Mouse (Mus musculus) midbrain, embryonic 16.5 days (tissue): ENCODE measurements around the gene Sgms1. TPM values are rescaled to one million over a fixed set of nuclear protein-coding genes. Genes with fewer than 3 reads are reported as not detected.

Experiments
- ATAC-seq: fragments of 200-750 bp; cut with Nextera tagmentation; 2 replicates; pipeline ENCODE4 v1.8.0; 2017; ENCODE audit warnings: moderate TSS enrichment
- H3K27ac ChIP-seq: fragments of 300-500 bp; sonication (generic); 2 replicates; pipeline ENCODE4 v1.5.1; 2014; ENCODE audit warnings: mild to moderate bottlenecking, low read length, mixed read lengths
- H3K27me3 ChIP-seq: fragments of 300-500 bp; sonication (generic); 2 replicates; pipeline ENCODE4 v1.6.1; 2014; ENCODE audit warnings: low read depth, low read length, mixed read lengths; ENCODE audit not compliant: control insufficient read depth, insufficient read depth
- H3K36me3 ChIP-seq: fragments of 300-500 bp; sonication (generic); 2 replicates; pipeline ENCODE4 v1.6.1; 2014; ENCODE audit warnings: mild to moderate bottlenecking, low read length, moderate library complexity, mixed read lengths; ENCODE audit not compliant: control insufficient read depth, insufficient read depth
- H3K4me1 ChIP-seq: fragments of 300-500 bp; sonication (generic); 2 replicates; pipeline ENCODE4 v1.6.1; 2014; ENCODE audit warnings: mild to moderate bottlenecking, low read length, mixed read lengths; ENCODE audit not compliant: control insufficient read depth, insufficient read depth
- H3K4me2 ChIP-seq: fragments of 300-500 bp; sonication (generic); 2 replicates; pipeline ENCODE4 v1.6.1; 2014; ENCODE audit warnings: mild to moderate bottlenecking, low read length, mixed read lengths
- H3K4me3 ChIP-seq: fragments of 300-500 bp; sonication (generic); 2 replicates; pipeline ENCODE4 v1.5.1; 2014; ENCODE audit warnings: low read depth, mild to moderate bottlenecking, low read length, moderate library complexity, mixed read lengths
- H3K9ac ChIP-seq: fragments of 300-500 bp; sonication (generic); 2 replicates; pipeline ENCODE4 v1.6.1; 2014; ENCODE audit warnings: low read depth, low read length, mixed read lengths
- H3K9me3 ChIP-seq: fragments of 300-500 bp; sonication (generic); replicated peaks from 2 replicates; pipeline ENCODE4 v1.6.1; 2014; ENCODE audit warnings: mild to moderate bottlenecking, low read length, mixed read lengths; ENCODE audit not compliant: control insufficient read depth, poor library complexity, severe bottlenecking
- WGBS: fragments of 180-500 bp; shearing (Covaris S2); extraction: QIAGEN DNeasy Blood & Tissue Kit; methylation state at CpG from one replicate; pipeline ENCODE4 v1.1.7; 2014; 5-methylcytosine and 5-hydroxymethylcytosine counted together
- polyA plus RNA-seq: library from polyadenylated mRNA; unstranded; fragments of >200 nt; fragmentation: Nextera tagmentation; extraction: Ambion mirVana; gene quantifications from 2 replicates; pipeline ENCODE4 v1.2.1, GENCODE M21; 2015

Sgms1 gene
- polyA plus RNA-seq, 1 experiment from 2014 or later, result 20.2 TPM

DNA sequence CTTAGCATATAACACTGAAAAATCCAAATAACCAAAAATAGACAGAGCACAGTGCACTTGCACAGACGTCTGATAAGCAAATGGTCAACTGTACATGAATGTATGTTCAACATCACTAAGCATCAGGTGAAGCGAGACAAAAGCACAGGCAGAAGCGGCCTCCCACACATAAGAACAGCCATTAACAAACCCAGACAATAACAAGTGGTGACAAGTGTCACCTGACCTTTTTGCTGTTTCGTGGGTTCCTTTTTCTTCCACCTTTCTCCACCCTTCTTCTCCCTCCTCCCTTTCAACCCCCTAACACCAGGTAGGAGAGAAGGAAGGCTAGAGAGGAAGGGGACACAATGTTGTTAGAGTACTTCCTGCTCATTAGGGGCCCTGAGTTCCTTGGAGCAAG is 144.6 kb downstream of the Sgms1 start:
- no peaks in the 10 kb centered on the region for H3K27me3 ChIP-seq
- H3K4me2 ChIP-seq, result no peak overlapping the region
- H3K9ac ChIP-seq, result no peak overlapping the region
- H3K4me3 ChIP-seq, result no peak overlapping the region
- no peaks in the 10 kb centered on the region for H3K9me3 ChIP-seq
- H3K4me1 ChIP-seq, result no peaks in the 10 kb centered on the region
- H3K27ac ChIP-seq, result no peak overlapping the region
- ATAC-seq, result no peak
- 82% methylated on average over 4 of the region's 4 CpGs for WGBS
- H3K36me3 ChIP-seq, result no peaks in the 10 kb centered on the region

- ATAC-seq, result no peak
- no peak overlapping the region for H3K9ac ChIP-seq
- WGBS, result 93% methylated on average over 9 of the region's 9 CpGs
- H3K36me3 ChIP-seq, result no peaks in the 10 kb centered on the region
- no peak overlapping the region for H3K27ac ChIP-seq
- H3K4me1 ChIP-seq, result no peaks in the 10 kb centered on the region
- H3K4me3 ChIP-seq, result no peak overlapping the region
- H3K9me3 ChIP-seq, result no peaks in the 10 kb centered on the region
- H3K4me2 ChIP-seq, result no peak overlapping the region
- H3K27me3 ChIP-seq, result no peaks in the 10 kb centered on the region
Measured at GRCm38 (mm10) chr19:32243246-32243645, 146.3 kb downstream of the Sgms1 start.

DNA sequence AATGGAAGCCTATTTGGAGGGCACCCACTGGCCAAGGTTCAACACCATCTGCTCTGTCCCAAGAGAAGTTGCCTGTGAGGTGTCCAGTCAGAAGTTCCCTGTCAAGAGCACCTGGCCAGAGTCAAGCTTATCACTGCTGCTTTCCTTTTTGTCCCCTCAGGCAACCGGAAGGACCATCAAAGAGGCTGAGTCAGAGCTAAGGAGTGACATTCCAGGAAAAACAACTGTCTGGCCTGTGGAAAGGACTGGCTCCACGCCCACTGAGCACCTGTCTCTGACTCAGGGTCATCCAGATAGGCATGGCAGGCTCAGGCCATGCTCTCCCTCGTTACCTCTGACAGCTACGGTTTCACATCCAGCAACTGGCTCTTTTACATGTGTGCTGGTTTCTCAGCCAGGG is 147.4 kb downstream of the Sgms1 start:
- Histone ChIP-seq H3K9ac (no peak overlapping the region), H3K9me3 (no peaks in the 10 kb centered on the region), H3K4me1 (no peaks in the 10 kb centered on the region), H3K4me3 (no peak overlapping the region), H3K4me2 (no peak overlapping the region), H3K27me3 (no peaks in the 10 kb centered on the region), H3K27ac (no peak overlapping the region), H3K36me3 (no peaks in the 10 kb centered on the region)
- 85% methylated on average over 4 of the region's 4 CpGs for WGBS
- no peak for ATAC-seq

DNA sequence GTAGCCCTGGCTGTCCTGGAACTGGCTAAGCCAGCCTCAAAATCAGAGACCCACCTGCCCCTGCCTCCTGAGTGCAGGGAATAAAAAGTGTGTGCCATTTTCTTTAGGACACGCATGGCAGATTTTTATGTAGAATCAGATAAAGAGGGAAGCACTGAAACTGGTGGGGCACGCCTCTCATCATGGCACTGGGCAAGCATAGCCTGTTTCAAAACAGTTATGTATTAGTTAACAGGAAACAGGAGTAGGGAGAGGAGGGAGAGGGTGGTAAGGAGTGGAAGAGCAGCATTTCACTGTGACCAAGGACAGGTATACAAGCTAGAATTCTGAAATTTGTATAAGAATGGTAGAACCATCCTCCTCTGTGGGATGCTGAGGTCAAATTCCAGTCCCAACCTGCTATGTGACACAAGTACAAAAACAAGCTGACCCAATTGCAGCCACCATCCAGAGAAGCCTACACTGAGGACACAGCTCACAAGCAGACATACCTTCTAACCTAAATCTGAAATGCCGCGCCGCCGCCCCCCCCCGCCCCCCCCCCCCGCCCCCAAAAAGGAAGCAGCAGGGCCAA is 149.0 kb downstream of the Sgms1 start:
- Histone ChIP-seq H3K4me3 (no peak overlapping the region), H3K9ac (no peak overlapping the region), H3K4me1 (no peaks in the 10 kb centered on the region), H3K4me2 (no peak overlapping the region), H3K27ac (no peak overlapping the region), H3K36me3 (no peaks in the 10 kb centered on the region), H3K9me3 (no peaks in the 10 kb centered on the region), H3K27me3 (no peaks in the 10 kb centered on the region)
- WGBS, result 76% methylated on average over 8 of the region's 8 CpGs
- no peak for ATAC-seq

GRCm38 (mm10) chr19:32239925-32240324 is 149.6 kb downstream of the Sgms1 start:
- H3K36me3 ChIP-seq, result no peaks in the 10 kb centered on the region
- no peaks in the 10 kb centered on the region for H3K4me1 ChIP-seq
- 94% methylated on average over 4 of the region's 4 CpGs for WGBS
- H3K27me3 ChIP-seq, result no peaks in the 10 kb centered on the region
- H3K4me2 ChIP-seq, result no peak overlapping the region
- no peak overlapping the region for H3K27ac ChIP-seq
- H3K4me3 ChIP-seq, result no peak overlapping the region
- H3K9ac ChIP-seq, result no peak overlapping the region
- no peak for ATAC-seq
- H3K9me3 ChIP-seq, result no peaks in the 10 kb centered on the region

DNA sequence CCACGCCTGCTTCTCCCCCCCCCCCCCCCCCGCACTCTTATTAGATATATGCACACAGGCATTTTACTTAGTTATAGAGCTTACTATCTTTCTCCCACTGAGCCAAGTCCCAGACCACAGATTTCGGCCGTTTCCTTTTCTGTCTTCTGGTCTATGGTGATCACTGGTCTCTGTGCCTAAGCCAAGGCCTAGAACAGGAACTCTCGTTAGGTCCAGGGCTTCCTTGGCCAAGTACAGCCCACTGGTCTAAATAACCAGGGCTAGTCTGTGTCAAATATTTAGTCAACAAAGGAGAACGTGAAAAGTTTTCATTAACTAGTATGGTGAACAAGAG is 150.1 kb downstream of the Sgms1 start:
- no peaks in the 10 kb centered on the region for H3K4me1 ChIP-seq
- 94% methylated on average over 5 of the region's 6 CpGs for WGBS
- H3K9ac ChIP-seq, result no peak overlapping the region
- ATAC-seq, result no peak
- no peaks in the 10 kb centered on the region for H3K27me3 ChIP-seq
- H3K27ac ChIP-seq, result no peak overlapping the region
- H3K9me3 ChIP-seq, result no peaks in the 10 kb centered on the region
- H3K4me3 ChIP-seq, result no peak overlapping the region
- no peak overlapping the region for H3K4me2 ChIP-seq
- H3K36me3 ChIP-seq, result no peaks in the 10 kb centered on the region

- no peak for ATAC-seq
- H3K9me3 ChIP-seq, result no peaks in the 10 kb centered on the region
- H3K4me2 ChIP-seq, result no peak overlapping the region
- no peaks in the 10 kb centered on the region for H3K36me3 ChIP-seq
- H3K4me3 ChIP-seq, result no peak overlapping the region
- no peak overlapping the region for H3K9ac ChIP-seq
- no peak overlapping the region for H3K27ac ChIP-seq
- no peaks in the 10 kb centered on the region for H3K4me1 ChIP-seq
- no peaks in the 10 kb centered on the region for H3K27me3 ChIP-seq
- 85% methylated on average over 11 of the region's 11 CpGs for WGBS
Measured at GRCm38 (mm10) chr19:32238722-32239458, 150.6 kb downstream of the Sgms1 start.

GRCm38 (mm10) chr19:32237685-32238084 is 151.8 kb downstream of the Sgms1 start:
- whole genome bisulfite sequencing, result 63% methylated on average over 5 of the region's 5 CpGs
- no peaks in the 10 kb centered on the region for H3K9me3 ChIP-seq
- no peak for ATAC-seq

DNA sequence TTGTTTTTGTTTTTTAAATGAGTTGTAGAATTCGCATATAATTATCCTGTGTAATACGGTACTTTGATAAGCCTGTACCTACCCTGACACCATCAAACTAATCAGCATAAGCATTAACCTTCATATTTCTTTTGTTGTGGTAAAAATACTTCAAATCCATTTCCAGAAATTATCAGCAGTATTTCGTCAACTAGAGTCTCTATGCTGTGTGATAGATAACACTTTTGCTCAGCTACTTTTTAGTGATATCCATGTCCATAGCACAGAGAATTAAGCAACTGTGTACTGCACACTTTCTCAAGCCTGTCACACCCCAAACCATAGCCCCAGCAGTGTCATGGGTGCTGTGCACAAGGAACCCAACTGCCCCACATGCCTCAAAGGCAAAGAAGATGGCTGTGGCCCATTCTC is 152.3 kb downstream of the Sgms1 start:
- no peak overlapping the region for H3K27ac ChIP-seq
- H3K4me3 ChIP-seq, result no peak overlapping the region
- no peak overlapping the region for H3K9ac ChIP-seq
- H3K36me3 ChIP-seq, result no peaks in the 10 kb centered on the region
- H3K4me2 ChIP-seq, result no peak overlapping the region
- no peaks in the 10 kb centered on the region for H3K9me3 ChIP-seq
- no peaks in the 10 kb centered on the region for H3K27me3 ChIP-seq
- 81% methylated on average over 3 of the region's 3 CpGs for whole genome bisulfite sequencing
- no peak for ATAC-seq
- H3K4me1 ChIP-seq, result no peaks in the 10 kb centered on the region

More at GRCm38 (mm10) chr19:32237685-32238084, 151.8 kb downstream of the Sgms1 start:
- no peak overlapping the region for H3K4me2 ChIP-seq
- H3K4me1 ChIP-seq, result no peaks in the 10 kb centered on the region
- no peaks in the 10 kb centered on the region for H3K27me3 ChIP-seq
- no peaks in the 10 kb centered on the region for H3K36me3 ChIP-seq
- no peak overlapping the region for H3K4me3 ChIP-seq
- no peak overlapping the region for H3K27ac ChIP-seq
- H3K9ac ChIP-seq, result no peak overlapping the region
